Comparison of ENCODE assay signal across 1 mouse cellular context in the genomic region with DNA sequence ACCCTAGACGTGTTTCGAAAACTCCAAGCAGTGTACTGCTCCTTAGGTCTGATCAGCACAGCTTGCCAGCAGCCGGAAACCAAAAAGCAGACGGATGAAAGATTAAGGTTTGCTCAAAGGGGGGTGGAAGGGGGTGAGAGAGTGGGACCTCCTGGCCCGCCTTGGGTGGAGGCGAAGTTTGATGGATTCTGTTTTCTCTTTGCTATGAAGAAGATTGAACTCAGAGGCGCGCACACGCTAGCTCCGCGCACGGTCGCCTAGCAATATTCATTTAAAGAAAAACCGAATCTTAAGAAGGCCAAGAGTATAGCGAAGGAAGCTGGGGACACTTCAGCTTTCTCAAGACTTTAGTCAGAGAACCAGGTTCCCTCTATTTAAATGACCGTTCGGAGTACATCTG.
TF ChIP-seq lines count a peak whose summit lies in the region.

A gene (plus strand): TSS at position 35 of the 400 bp plus-strand sequence.

TF ChIP-seq in MEL, 35 proteins besides CTCF, POLR2A, EP300 and RAD21 (continued from another document):
- TF ChIP-seq ETS1 (IDR thresholded peaks at IDR 0.05; ENCODE audit: low read depth, low read length): peak; percentile 80
- TF ChIP-seq MYB (IDR thresholded peaks at IDR 0.05; ENCODE audit: low read depth, low read length): no peak
- TF ChIP-seq CHD1 (IDR thresholded peaks at IDR 0.05; ENCODE audit: low read depth, low read length): no peak
- TF ChIP-seq HCFC1 (IDR thresholded peaks at IDR 0.05; ENCODE audit: low read depth, low read length): no peak
- no peak for TF ChIP-seq CHD2 (IDR thresholded peaks at IDR 0.05; ENCODE audit: low read length)
- no peak for TF ChIP-seq ELF1 (IDR thresholded peaks at IDR 0.05; ENCODE audit: low read depth, low read length)
